Mouse (Mus musculus) c-Kit-positive CD71-positive TER-119-negative erythroid progenitor cells, embryonic 14.5 days (primary cell): Measurements from ENCODE around the gene Elmod3.

ENCODE experiments used
- DNase-seq: peaks from one replicate; pipeline ENCODE4 v3.0.0-alpha.2; 2013; ENCODE audit warnings: low read depth

The Elmod3 gene

DNA sequence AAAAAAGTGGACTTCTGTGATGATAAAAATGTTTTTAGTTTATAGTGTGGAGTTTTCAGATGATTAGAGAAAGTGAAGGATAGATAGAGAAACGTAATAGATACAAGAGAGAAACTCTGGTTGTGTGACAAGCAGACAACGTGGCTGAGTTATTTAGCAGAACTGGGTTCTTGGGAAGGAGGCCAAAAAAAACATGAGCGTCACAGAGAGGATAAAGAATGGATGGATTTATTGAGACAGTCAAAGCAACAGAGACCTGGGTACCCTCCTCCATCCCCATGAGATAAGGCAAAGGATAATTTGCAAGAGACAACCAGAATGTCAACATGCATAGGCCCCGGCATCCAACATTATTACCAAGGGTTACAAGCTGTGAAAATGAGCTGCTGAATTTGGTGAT, 12.0 kb upstream of the Elmod3 start:
- no peak for DNase-seq

DNA sequence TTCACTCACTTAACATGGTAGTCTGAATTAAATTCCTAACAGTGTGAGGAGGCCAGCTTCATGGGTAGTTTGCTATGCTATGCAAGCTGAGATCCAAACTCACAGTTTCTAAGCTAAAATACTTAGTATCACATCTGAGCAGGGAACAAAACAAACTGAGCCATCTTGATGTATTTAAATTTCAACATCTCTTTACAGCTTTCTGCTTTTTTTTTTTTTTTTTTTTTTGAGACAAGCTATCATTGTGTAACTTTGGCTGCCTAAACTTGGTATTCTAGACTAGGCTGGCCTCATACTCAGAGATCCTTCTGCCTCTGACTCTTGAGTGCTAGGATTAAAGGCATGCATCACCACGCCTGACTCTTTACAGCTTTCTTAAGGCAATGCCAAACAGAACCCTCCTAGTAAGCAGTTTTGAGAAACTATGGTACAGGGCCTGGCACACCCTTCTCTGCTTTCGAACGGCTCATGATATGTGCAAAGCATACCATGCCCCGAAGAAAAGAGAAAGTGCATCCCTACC, 10.5 kb upstream of the Elmod3 start:
- DNase-seq = no peak

DNA sequence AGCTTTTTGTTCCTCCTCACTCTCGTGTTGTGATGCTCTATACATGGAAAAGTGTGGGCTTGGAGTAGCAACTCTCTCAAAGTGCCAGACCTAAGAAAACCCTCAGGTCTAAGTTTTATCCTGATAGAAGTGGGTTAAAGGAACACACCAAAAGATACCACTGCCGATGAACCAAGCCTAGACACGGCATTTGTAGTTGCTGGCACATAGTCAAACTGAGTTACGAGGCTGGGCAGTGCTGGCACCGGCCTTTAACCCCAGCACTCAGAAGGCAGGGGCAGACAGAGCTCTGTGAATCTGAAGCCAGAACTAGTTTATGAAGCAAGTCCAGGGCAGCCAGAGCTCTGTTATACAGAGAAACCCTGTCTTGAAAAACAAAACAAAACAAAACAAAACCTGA, 9.5 kb upstream of the Elmod3 start:
- DNase-seq = no peak

DNA sequence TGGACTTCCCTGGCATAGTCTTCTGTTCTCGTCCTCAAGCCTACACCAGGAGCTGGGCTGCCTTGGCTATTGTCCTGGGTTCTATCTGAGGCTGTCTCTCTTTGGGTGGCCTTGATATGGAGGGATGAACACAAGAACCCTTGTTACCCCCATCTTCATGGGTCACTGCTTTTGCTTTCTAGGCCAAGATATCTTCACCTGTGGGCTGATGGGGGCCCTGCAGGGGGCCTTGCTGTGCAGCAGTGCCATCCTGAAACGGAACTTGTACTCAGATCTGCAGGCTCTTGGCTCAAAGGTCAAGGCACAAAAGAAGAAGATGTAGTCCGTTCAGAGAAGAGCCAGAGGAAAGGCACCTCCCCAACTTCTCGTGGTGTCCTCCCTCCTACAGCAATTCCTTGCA, 8.8 kb upstream of the Elmod3 start:
- DNase-seq = no peak

DNA sequence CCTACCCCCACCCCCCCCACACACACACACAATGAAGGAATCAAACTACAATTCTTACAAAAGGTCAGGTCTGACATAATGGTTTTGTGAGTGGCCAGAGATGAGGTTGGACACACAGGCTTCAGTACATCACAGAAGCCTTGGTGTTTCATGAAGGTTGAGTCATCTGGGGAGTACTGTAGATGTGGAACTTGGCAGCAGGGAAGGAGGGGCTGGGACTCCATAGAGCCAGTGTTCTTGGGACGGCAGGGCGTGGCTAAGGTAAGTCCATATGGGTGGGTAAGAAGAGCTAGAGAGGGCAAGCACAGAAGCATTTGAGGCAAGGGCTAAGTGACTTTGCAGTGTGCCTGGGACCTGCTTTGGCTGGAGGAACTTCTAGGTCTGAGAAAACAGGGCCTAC, 5.9 kb upstream of the Elmod3 start:
- DNase-seq = no peak

DNA sequence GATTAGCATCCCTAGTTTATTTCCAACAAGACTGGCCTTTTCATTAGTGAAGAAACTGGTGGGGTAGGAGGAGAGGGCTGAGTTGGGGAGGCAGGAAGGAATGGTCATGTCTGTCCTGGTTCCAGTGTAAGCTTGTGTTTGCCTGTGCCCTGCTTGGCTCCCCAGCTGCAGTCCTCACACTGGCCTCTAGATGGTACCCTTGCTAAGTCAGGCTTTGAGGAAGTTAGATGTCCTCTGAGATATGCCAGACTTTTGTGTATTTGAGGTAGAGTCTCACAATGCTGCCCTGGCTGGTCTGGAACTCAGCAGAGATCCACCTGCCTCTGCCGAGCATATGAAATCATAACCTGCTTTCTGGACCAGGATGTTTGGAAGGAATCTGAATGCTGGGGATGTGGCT, 3.5 kb upstream of the Elmod3 start:
- DNase-seq = peak; percentile 72

DNA sequence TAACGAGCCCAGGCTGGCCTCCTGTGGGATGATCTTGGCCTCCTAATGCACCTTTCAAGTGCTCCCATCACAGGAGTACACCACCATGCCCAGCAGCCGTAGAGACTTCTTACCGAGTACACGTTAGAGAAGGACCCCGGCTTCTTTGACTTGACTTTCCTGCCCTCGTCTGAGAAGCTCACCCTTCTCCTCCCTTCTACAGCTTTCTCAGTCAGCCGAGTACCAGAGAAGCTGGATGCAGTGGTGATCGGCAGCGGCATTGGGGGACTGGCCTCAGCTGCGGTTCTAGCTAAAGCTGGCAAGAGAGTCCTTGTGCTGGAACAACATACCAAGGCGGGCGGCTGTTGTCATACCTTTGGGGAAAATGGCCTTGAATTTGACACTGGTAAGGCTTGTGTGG, 2.6 kb upstream of the Elmod3 start:
- DNase-seq = no peak

DNA sequence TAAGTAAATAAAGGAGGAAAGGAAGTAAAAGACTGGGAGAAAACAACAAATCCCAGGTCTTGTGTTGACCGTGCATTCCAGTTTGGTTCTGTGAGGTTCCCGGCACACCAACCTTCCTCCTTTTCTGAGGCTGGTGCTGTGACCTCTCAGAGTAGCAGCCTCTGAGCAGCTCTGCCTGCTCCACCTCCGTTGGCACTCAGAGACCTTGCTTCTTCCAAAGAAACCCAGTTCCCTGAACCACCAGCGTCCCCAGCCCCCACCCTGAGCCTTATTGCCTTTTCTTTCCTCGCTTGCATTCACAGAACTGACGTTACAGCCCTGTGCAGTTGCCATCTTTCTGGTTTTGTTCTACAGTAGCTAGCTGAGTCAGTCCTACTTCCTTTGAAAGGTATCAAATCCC, 2.0 kb upstream of the Elmod3 start:
- no peak for DNase-seq

DNA sequence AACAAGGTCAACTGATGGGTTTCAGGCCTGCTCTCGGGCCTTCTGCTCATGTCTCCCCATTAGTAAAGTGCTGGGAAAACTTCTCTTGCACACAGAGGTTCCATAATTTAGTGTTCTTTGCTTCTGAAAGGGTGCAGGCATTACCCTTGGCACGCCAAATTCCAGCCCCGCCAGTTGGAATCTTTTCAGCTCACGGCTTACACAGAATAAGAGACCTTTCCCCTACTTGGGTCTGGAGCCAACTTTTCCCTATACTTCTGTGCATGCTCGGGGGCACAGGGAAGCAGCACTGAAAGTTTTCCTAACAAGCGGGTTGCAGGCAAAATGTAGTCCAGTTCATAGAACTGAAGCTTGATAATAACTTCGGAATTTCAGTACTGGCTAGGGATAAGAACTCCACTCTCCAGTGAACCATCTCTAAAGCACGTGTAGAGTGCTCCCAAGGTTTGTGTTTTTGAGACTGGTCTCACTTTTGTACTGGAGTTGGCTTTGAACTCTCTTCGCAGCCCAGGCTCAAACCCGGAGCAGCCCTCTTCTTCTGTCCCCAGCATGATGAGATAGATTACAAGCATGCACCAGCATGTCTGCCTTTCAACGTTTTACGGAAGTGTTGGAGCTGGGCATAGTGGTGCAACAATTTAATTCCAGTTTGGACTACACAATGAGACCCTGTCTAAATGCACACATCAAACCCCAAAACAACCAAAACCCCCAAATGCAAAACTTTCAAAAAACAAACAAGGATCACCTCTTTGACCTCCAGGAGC, 761 bp upstream of the Elmod3 start:
- no peak for DNase-seq

DNA sequence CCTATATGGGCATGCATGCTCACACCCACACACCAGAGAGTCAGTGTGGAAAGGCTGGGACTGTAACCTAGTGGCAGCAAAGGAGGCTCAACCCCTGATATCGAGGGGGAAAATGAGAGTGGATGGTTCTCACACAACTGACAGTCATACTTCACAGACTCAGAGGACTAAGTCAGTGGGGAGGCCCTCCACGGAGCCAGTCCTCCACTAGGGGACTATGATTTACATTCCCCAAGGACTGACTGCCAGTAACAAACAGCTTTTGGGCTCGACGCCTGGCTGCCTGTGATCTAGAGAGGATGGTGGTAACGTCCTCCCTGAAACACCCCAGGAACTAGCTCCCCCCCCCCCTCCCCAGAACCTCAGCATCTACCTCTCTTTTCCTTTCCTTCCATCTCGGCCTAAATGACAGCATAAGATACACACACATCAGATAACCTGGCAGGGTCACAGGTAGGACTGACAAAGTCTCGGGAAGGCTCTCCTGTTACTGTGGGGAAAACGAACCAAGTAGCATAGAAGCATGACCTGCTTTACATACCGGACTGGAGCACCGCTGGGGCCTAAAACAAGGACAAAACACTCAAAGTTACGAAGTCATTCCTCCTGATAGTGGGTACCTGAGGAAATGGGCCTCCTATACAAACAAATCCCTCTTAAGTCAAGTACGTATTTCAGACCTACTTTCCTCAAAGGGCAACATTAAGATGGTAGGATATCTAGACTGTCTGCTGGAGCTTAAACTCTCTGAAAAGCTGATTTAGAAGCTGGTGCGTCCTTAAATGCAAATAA, 934 bp downstream of the Elmod3 start:
- DNase-seq = no peak

DNA sequence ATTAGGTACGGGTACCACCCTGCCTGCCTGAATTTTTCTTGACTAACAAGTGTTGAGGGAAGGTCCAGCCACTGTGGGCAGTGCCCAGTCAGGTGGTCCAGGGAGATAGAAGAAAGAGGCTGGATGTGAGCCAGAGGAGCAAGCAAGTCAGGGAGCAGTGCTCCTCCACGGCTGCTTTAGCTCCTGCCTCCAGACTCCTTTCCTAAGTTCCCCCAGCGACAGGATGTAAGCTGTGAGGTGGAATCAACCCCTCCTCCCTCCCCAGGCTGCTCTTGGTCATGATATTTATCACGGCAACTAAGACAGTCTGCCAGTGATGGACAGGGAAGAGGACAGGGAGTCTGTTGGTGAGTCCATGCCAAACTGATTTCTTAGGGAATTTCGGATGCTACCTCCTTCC, 4.3 kb downstream of the Elmod3 start:
- no peak for DNase-seq

DNA sequence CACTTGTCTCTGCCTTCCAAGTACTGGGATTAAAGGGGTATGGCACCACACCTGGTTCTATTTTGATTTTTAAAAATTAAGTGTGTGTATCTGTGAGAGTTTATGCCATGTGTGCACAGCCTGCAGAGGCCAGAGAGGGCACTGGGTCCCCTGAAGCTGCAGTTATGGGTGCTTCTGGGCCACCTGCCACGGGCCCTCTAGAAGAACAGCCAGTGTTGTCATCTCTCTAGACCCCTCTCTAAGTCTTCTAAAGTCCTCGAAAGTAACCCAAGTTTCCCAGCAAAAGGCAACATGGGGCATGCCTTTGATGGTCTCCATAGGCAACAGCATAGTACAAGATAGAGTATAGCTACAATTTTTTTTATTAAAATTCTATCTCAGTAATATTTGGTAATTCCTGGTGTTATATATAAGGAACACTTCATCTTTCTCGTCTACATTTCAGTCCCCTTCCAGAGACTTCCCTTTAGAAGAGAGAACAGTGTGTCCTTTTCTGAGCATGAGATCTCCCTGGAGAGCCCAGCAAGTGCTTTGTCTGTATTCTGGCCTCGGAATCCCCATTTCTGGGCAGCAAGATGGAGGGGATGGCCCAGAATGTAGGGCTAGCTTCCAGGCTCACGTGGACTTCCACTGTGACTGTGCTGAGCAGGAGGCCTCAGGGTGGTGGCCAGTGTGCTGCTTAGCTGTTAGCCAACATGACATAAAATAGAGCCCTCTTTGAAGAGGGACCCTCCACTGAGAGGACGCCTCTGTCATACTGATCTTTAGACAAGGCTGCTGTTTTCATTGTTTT, 5.0 kb downstream of the Elmod3 start:
- DNase-seq = no peak

DNA sequence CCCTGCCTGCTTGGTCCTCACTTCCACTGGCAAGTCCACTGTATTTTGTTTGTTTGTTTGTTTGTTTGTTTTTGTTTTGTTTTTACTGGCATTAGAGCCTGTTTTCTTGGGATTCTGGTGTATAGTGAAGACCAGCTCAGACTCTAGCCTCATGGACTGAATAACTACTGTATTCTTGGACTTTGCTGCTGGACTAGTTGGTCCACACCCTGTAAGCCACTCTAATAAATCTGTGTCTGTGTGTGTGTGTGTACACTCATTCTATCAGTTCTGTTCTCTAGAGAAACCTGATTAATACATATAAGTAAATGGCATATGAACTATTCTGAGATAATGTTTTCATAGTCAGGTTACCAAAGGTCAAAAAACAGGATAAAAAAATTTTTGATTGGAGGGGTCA, 8.1 kb downstream of the Elmod3 start:
- DNase-seq = no peak

DNA sequence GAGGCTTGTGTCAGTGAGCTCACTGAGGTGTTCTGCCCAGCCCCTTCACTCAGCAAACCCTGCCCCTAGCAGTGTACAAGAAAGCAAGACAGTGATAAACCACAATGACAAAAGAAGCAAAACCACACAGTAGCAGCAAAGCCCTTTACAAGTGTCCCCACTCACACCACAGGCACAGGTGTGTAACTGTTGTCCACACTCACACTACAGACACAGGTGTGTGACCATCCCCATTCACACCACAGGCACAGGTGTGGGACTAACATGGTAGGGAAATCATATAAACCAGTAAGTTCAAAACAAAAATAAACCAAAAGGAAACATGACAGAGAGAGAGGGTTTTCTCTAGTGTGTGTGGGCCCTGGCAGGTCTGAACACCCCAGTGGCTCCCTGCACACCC, 9.9 kb downstream of the Elmod3 start:
- no peak for DNase-seq

DNA sequence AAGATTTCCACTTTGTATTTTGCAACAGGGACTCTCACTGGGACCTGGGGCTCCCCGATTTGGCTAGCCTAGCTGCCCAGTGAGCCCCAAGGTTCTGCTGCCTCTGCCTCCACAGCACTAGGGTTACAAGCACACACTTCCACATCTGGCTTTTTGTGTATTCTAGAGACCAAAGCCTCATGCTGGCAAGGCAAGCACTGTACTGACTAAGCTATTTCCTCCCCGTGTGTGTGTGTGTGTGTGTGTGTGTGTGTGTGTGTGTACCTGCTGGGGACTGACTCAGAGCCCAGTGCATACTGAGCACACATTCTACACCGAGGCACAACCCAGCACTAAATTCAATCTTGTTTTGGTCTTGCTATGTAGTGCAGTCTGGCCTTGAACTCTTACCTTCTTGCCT, 11.5 kb downstream of the Elmod3 start:
- no peak for DNase-seq

DNA sequence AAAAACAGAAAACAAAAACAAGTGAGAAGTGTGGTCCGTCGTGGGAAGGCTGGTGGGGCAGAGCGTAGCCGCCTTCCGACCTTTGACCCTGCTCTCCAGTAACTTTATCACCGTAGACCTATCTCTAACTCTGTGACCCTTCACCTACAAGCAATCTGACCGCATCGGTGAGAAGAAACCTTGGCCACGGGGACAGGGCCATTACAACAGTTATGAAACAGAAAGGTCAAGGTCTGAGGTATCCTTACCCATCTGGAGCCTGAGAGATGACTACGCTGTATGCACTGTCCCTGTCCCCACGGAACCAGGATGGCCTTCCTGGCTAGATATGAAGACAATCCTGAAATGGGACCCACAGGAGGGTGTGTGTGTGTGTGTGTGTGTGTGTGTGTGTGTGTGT, 14.1 kb downstream of the Elmod3 start:
- DNase-seq = no peak

DNA sequence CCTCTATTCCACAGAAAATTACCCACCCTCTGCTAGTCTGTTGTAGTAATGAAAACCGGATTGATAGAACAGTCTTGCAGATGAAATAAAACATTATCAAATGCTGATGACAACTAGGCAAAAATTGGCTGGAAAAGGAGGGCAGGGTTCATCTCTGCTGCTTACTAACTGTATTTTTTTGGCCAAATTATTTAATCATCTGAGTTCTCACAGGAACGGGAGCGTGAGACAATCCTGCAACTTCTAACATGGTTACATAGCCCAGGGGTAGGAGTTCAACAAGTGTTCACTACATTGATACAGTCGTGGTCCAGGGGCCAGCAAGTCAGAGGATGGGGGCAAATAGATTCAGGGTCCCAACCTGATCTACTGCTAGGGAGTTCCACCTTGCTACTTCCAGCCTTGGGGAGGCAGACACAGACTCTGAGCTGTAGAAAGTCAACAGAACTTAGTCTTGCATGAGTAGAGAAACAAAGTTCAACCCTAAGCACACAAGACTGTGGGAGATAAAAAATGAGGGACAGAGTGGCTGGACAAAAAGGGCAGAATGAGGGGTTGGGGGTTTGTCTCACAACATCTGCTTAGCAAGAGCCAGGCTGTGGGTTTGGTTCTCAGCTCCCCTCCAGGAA, 14.9 kb downstream of the Elmod3 start:
- DNase-seq = no peak

DNA sequence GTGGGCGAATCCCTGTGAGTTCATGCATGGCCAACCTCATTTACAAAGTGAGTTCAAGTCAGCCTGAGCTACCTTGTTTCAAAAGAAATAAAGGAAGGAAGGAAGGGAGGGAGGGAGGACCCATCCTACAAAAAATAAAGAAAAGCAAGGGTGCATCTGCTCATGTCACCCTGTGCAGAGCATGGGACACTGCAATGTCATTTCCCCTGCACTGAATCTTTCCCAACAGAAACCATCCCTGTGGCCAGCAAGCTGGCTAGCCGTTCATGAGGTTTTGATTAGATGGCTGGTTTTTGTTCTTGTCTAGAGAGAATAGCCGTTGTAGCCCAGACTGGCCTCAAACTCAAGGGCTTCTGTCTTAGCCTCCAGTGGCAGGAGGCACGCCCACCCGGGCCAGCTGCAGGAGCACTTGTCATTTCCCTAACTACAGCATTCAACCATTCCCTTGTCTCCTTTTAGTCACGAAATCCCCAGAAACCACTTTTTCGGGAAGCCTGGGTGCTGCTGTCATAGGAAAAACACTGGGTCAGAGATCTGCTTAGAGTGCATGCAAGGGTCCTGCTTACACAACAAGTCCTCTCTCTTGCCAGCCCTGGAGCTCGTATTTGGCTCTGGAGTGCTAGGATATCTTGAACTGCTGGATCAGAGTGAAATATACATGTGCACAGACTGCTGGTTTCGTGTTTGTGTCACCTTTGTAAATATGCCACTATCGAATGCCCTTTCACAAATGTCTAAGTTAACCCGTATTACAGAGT, 16.4 kb downstream of the Elmod3 start:
- no peak for DNase-seq

DNA sequence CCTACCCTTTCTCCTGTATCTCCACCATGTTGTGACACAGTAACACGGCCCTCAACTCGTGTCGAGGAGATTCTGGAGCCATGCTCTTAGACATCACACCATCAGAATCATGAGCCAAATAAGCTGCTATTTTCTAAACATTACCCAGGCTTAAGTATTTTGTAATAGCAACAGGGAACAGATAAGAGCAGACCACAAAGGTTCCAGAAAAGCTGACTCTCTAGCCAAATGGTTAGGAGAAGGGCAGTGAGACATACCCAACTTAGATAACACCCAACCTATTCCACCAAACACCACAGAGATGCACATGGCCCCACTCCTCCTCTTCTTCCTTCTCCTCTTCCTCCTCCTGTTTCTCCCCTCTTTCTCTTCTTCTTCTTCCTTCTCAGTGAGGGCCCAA, 22.2 kb downstream of the Elmod3 start:
- DNase-seq = no peak

DNA sequence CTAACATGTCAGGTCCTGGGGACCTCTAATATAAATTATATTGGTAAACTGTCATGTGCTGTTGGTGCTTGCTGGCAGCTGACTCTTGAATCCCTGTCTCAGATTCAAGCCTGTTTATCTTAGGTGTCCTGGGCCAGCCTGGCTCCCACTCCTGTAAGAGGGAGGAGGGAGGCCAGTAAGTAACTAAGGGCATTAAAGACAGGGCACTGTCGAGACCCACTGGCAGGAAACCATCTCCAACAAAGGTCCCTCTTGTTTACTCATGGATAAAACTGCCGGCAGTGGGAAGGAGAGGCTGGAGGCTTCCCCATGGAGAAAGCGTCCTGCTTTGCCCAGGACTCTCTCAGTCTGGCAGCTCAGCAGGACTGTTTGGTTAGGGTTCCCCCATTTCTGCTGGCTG, 26.4 kb downstream of the Elmod3 start:
- no peak for DNase-seq

DNA sequence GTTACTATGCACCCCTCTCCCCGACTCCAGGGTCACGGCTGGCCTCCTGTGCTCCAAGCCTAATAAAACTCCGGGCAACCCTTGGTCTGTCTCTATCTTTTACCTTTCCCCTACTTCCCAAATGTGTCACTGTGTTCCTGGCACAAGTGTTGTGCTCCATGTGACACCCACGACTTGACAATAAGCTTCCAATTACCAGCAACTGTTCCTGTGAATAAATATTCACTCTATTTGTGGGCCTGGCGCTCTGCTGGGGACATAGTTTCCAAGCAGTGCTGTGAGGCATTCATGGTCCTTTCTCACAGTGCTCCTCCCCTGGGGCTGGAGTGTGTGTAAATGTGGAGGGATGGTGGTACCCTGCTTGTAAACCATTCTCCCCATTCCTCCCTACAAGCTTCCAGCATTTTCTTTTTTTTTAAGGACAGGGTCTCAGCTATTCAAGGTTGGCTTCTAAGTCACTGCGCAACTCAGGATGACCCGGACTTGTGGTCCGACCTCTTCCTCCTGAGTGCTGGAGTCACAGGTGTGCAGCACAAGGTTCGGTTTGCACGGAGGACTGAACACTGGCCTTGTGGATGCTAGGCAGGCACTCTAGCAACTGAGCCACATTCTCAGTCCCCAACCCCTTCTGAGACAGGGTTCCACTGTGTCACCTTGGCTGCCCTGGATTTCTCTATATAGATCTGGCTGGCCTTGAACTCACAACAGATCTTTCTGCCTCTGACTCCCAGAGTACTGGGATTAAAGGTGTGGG, 27.4 kb downstream of the Elmod3 start:
- no peak for DNase-seq
